16 mouse cellular contexts compared by ENCODE assay signal in the genomic region with DNA sequence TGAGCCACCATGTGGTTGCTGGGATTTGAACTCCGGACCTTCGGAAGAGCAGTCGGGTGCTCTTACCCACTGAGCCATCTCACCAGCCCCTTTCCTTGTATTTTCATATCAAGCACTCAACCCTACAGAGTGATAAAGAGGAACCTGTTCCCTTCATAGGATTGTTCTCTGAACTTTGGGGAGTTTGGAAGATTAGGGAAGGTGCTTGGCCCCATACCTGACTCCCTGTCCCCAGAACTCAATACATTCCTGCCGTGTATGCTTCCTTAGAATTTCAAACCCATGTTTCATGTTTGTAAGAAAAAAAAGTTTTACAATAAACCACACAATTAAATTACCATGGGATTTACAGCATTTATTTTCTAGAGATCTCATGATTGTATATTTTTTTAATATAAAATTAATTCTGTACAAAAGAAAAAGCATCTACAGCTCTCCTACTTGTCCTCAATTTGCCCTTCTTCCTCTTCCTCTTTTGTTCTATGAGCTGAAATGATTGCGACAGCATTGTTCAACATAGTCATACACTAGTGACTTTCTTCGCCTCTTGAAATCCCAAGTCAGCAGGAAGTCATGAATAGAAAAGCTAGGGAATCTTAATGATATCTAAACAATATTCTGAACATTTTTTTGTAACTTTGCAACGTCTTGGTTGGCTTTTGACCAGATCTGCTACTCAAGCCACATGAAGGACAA.
"Had no signal": no experiment of that assay in that cellular context is flagged by ENCODE, and none has a peak within 500 bp of the region (broad histone marks: within the 10 kb centered on the region; RNA-seq: fewer than 3 reads in every experiment).

No protein-coding gene starts in this region.

- H3K4me1 ChIP-seq: kidney, embryonic 15.5 days; limb, embryonic 10.5 days; liver, embryonic 12.5 days; midbrain, embryonic 10.5 days; midbrain, embryonic 15.5 days; neural tube, embryonic 12.5 days; stomach, embryonic 15.5 days had no signal

- DNase-seq: kidney, adult 2 months; kidney, postnatal 25 days; retina, postnatal 1 day; right cerebral cortex, postnatal 4 days; spleen, adult 18-20 months; thymus, adult 2 months; thymus, postnatal 25 days had no signal

- ATAC-seq: intestine, embryonic 16.5 days; liver, embryonic 12.5 days; midbrain, embryonic 15.5 days had no signal

- H3K27me3 ChIP-seq: kidney, embryonic 15.5 days; liver, embryonic 12.5 days; midbrain, embryonic 15.5 days; neural tube, embryonic 12.5 days; stomach, embryonic 15.5 days had no signal

- H3K4me3 ChIP-seq: kidney, embryonic 15.5 days; left cerebral cortex, adult 2 months; limb, embryonic 10.5 days; liver, embryonic 12.5 days; midbrain, embryonic 10.5 days; midbrain, embryonic 15.5 days; neural tube, embryonic 12.5 days; stomach, embryonic 15.5 days had no signal

- H3K27ac ChIP-seq: kidney, embryonic 15.5 days; left cerebral cortex, adult 2 months; limb, embryonic 10.5 days; liver, embryonic 12.5 days; midbrain, embryonic 10.5 days; midbrain, embryonic 15.5 days; neural tube, embryonic 12.5 days; stomach, embryonic 15.5 days had no signal
